Mouse (Mus musculus) adrenal gland, adult 10 weeks (tissue): ENCODE measurements around the gene Cmah. TPM values are rescaled to one million over a fixed set of nuclear protein-coding genes. Genes with fewer than 3 reads are reported as not detected.

Experiments used
- polyA plus RNA-seq: library from polyadenylated mRNA; stranded (reverse); fragments of 350-450 nt; fragmentation: Illumina TruSeq; extraction: RNeasy Lipid Tissue Mini Kit (QIAGEN cat#74804); gene quantifications from one replicate; pipeline ENCODE4 v1.2.3, GENCODE M21; 2014; ENCODE audit warnings: low read depth, low replicate concordance

Cmah gene
- polyA plus RNA-seq: 0.82 TPM

DNA sequence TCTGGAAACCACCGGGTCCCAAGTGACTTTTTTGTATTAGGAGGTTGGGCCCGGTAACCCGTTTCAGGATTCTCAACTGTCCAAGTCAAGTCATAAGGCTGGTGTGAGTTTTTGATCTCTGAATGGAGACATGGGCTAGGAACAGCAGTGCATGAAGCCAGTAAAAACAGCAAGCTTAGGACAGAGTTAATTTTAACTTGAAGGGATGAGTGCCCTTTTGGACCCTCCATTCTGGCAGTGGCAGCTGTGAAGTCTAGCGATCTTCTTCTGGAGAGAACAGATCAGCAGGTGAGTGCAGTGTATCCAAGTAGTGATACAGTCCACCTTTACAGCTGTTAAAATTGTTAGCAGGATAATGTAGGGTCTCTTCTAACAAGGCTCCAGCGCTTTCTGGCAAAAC is at the start of gene Cmah:
Gene Cmah, plus strand, starts transcription at position 204 of the 400 bp plus-strand sequence.

DNA sequence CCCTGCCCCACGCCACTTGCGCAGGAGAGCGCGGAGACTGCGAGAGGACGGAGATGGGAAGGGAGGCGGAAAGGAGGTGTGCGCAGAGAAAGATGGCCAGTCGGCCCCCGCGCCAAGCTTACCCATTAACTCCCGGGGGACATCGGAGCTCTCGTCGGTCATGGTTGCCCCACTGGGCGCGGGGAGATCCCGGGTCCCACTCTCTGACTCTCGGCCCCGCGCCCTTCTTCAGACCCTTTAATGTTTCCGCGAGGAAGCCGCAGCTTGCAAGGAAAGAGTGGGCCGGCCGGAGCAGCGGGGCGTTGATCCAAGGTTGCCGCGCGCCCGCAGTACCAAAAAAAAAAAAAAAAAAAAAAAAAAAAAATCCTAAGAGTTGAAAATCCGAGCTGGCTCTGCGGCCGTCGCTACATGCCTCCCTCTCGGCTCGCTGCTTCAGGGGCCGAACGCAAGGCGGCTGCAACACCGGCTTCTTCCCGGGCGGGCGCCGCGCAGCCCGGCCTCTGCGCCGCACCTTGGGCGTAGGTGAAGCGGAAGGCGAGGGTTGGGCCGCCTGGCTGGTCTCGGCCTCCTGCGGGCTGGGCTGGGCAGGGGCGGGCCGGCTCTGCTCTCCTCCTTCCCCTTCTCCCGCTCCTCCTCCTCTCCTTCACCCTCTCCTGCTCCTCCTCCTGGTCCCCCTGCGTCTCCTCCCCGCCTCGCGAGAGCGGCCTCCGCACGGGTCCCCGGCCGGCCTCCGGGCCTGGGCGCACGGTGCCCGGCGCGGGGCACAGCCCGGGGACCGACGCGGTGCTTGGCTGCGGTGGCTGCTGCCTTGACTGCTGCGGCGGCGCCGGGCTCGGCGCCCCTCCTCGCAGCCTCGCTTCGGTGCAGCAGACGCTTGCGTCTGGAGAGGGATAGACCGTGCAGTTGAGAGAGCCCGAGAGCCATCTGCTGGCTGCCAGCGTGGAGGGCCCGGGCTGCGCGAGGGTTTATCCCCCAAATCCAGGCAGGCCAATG is 46.5 kb upstream of the Cmah start, which contains the start of gene Carmil1:
Gene Carmil1, minus strand, starts transcription at position 357 of the 993 bp plus-strand sequence.

Other genes with a start within 250 kb of the Cmah start
- 93.7 TPM for gene Carmil1, start 46.6 kb upstream of the Cmah start, polyA plus RNA-seq